Mouse (Mus musculus): ENCODE measurements around the gene Unc93b1. TPM values are rescaled to one million over a fixed set of nuclear protein-coding genes. Genes with fewer than 3 reads are reported as not detected.

Unc93b1 gene
- polyA plus RNA-seq, 1 experiment, result 93.7 TPM

DNA sequence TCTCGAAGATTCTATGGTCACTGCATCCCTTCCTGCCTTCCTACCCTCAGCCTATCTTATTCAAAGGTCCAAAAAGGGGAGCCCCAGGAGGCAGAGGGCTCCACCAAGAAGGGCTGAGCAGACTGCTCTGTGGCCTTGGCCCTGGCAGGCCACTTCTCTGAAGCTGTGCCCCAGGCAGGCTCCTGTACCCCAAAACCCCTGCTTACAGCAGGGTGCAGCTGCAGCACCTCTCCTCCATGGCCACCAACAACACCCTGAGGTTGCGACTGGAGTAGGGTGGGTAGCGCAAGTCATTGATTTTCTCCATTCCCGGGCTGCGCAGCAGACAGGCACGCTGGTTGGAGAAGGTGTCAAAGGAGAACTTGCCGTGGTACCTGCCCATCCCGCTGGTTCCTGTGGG lies 21.3 kb upstream of the Unc93b1 start:
- DNase-seq (ENCODE audit: low read depth), result no peak

DNA sequence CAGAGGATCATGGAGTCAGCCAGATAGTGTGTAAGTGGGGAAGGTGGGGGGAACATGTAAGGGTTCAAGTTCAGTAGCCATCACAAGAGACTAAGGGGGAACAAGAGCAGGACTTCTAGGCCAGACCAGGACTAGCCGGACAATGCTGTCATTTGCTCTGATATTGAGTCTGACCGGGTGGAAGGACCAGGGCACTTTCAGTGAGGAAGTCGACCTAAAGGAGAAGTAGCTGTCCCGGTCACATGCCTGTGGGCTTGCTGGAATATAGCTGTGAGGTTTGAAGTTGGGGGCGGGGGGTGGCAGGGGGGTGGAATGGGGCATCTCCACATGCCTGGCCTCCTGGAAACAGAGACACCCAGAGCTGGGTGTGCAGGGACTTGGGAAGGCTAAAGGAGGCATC lies 20.5 kb upstream of the Unc93b1 start:
- no peak for DNase-seq (ENCODE audit: low read depth)

DNA sequence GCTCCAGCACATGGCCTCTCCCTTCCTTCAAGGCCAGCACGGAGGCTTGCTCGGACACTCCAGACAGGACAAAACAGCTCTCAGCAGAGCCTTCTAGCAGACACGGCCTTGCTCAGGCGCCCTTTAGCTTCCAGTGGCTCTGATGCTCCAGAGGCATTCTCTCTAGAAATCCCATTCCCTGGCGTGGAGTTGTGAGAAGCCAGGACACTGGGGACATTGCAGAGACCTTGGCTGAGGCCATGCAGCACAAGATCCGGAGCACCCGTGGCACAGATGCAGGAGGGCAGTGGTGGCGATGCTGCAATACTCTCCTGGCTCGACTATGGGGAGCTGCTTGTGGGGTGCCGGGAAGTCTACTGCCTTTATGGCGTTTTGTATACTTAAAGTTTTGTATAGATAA lies 18.3 kb upstream of the Unc93b1 start:
- no peak for DNase-seq (ENCODE audit: low read depth)

DNA sequence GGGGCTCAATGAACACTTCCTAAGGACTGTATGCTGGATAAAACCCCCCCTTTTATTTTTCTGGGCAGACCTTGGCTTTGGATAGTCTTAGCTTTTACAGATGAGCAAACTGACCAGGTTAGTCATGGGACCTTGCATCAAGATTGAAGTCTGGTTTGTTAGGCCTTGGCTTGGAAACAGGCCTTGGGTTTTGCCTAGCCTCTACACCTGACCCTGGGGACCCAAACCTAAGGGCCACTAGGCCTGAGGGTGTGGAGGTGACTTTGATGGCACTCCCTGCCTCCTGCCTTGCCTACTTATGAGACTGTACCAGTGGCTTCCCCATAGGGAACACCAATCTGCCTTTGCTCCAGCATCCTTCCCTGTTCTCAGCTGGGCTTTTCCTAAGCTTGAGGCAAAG lies 15.1 kb upstream of the Unc93b1 start:
- DNase-seq (ENCODE audit: low read depth), result no peak

DNA sequence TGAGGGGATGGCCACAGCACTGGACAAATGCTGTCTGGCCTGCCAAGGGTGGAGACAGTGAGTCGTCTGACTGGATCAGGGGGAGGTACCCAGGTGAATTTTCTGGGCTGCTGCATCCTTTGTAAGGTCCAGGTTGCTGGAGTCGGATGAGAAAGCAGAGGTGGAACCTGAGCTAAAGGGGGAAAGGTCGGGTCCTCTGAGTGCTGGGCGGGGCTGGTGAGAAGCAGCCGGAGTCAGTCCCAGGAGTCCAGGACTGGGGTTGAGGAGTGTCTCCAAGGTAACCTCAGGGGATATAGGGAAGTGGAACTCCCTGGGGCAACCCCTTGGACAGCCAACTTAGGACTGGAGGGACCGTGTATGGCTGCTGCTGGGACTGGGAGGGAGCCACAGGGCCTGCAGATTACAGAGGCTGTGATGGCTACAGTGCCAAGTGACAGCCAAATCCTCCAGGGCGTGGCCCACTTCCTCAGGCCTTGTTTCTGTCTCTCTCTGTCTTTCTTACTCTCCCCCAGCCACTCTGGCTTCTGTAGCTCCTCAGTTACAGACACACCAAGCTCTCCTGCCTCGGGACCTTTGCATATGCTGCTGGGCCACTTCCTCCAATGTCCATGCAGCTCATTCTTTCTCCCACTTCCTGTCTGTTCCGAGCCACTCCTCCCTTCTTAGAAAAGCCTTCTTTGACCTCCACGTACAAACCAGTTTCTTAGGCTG lies 12.2 kb upstream of the Unc93b1 start:
- no peak for DNase-seq (ENCODE audit: low read depth)

DNA sequence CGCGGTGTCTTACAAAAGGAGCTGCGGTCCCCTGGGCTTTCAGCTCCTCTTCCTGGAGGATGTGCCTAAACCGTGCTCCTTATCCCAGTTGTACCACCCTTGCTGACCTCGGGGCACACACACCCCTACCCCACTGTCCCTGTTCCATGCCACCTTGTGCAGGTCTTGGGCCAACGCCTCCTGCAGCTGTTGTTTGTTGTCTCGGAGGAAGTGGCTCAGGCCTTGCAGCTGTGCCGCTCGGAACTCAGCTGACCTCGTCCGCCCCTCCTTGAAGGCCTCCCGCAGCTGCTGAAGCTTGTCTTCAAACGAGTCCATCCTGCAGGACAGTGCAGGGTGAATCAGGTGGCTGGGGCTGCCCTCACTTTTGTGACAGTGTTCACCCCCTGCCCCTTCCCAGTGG lies 11.4 kb upstream of the Unc93b1 start:
- DNase-seq (ENCODE audit: low read depth), result no peak

DNA sequence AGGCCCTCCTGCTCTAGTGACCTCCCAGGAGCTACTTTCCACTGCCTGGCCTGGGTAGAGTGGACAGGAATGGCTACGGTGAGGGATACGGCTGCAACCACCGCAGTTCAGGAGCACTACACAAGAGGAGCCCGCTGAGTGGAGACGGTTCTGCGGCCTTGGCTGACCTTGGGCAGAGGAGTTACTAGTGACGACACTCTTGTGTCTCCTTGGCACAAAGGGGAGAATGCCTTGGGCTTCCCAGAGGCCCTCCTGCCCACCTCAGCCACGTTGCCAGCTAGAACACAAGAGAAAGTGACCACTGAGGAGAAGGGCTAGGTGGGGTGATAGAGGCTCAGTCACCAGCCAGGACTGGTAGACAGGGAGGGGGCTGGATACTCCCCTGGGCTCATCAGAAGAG lies 10.8 kb upstream of the Unc93b1 start:
- DNase-seq (ENCODE audit: low read depth), result no peak

DNA sequence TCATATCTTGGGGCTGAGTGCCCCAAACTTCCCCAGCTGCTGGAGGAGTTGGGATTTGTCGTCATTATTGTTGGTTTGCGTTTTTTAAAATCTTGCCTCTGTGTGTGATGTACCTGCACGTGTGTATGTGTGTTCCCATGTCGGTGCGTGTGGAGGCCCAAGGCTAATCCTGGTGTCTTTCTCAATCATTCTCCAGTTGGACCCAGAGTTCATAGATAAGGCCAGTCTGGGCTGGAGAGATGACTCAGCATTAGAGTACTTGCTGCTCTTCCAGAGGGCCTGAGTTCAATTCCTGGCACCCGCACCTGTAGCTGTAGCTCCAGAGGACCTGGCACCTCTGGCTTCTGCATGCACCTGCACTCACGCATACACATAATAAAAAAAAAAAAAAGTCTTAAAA lies 10.1 kb upstream of the Unc93b1 start:
- DNase-seq (ENCODE audit: low read depth), result no peak

DNA sequence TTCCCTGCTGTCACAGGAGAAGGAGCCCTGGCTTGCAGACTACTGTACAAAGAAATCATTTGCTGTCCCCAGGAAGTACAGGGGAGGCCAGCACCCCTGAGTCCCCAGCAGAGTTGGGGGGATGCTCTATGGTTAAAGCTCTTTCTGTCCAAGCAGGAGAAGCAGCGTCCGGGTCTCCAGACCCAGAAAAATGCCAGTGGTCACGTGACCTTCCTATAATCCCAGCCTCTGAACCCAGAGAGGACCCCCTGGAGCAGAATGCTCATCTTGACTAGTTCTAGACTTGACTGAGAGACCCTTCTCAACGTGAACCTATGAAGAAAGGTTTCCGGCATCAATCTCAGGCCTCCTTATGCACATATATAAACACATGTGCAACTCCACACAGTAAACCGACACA lies 9.1 kb upstream of the Unc93b1 start:
- no peak for DNase-seq (ENCODE audit: low read depth)

DNA sequence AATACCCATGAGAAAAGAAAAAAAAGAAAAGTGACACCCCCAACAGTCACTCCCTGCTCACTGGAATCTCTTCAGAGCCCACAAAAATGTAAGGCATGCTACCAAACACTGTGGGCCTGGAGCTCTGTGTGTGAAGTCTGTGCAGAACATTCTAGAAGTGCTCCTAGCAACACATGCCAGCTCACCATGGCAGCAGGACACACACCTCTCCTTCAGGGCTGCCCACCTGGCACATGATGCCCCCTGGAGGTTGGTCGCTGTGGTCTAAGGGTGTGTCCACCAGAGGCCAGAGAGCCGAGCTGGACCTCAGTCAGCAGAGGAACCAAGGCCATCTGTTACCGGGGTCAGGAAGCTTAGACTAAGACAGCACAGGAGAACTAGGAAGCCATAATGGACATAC lies 8.7 kb upstream of the Unc93b1 start:
- DNase-seq (ENCODE audit: low read depth), result no peak

DNA sequence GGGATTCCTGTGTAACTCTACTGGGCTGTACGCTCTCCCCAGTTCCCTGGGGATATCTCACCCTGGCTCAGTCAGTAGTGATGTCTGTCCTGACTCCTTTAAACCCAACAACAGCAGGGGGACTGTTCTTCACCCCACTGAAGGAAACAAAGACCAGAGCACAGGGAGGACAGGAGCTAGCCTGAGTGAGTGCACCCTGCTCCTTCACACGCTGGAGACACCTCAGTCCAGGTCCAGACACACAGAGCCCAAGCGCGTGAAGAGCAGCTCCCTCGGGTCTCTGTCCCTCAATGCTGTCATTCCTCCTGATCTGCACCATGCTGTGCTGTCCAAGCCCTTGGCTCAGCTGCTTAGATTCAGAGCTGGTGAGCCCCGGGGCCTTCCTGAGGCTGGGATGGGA lies 8.3 kb upstream of the Unc93b1 start:
- DNase-seq (ENCODE audit: low read depth), result no peak

DNA sequence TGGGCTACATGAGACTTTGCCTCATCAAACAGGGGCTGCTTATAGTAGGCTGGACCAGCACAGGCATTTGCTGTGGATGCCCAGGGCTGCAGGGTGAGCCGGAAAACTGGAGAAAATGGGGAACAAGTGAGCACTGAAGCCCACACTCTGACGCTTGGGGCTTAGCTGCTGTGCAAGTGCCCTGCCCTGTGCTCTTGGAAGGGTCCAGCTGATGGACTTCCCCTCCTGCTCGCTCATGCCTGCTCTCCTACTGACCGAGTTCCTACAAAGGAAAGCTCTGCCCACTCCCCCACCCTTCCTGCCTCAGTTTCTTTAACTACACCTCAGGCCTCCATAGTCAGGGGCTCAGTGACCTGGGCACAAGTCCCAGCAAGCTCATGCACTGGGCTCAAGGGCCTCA lies 7.0 kb upstream of the Unc93b1 start:
- no peak for DNase-seq (ENCODE audit: low read depth)

DNA sequence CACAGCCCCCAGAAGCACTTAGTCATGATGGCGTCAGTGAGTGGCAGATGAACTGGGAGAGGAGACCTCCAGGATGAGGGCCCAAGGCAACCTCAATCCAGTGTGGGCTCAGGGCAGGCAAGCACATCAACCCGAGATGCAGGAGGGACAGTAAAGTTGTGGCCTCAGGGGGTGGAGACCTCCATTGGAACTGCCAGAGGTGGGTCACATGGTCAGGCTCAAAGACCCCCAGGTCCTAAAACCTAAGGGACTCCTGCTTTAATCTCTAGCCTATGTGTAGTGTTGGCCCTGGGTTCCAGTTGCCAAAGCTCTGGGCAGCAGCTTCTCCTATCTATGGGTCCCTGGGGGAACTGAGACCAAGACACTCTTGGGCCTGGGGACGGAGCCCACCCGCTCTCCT lies 6.2 kb upstream of the Unc93b1 start:
- DNase-seq (ENCODE audit: low read depth), result no peak

DNA sequence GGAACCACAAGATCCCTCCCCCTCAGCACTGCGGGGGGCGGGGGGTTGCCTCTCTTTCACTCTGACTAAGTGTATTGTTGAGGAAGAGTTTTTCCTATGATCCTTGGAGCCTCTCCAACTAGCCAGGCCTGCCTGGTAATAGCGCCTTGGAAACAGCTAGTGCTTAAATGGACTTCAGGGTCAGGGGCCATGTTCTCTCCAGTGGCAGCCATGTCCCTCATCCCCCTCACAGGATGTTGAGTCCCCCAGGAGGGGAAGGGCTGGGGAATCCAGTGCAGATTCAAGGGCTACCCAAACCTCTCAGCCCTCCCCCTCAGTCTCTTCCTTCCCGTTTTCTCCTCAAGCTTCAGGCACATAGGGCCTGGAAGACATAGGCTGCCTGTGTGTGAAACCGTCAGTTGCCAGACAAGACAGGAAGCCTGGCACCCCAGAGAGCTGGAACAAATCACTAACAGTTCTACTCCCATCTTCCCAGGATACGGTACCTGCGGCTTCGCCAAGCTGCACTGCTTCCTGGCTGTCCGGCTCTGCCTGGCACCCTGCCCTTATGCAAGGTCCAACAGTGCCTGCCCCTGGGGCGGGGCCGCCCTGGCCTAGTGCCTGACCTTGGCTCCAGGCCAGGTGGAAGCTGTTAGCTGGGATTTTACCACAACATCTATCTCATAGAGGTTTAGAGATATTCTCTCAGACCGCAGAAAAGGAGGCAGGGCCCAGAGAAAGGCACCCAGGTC lies 5.6 kb upstream of the Unc93b1 start, which contains the start of gene Aldh3b1:
Gene Aldh3b1, minus strand, starts transcription at position 598 of the 731 bp plus-strand sequence.
- no peak for DNase-seq (ENCODE audit: low read depth)

DNA sequence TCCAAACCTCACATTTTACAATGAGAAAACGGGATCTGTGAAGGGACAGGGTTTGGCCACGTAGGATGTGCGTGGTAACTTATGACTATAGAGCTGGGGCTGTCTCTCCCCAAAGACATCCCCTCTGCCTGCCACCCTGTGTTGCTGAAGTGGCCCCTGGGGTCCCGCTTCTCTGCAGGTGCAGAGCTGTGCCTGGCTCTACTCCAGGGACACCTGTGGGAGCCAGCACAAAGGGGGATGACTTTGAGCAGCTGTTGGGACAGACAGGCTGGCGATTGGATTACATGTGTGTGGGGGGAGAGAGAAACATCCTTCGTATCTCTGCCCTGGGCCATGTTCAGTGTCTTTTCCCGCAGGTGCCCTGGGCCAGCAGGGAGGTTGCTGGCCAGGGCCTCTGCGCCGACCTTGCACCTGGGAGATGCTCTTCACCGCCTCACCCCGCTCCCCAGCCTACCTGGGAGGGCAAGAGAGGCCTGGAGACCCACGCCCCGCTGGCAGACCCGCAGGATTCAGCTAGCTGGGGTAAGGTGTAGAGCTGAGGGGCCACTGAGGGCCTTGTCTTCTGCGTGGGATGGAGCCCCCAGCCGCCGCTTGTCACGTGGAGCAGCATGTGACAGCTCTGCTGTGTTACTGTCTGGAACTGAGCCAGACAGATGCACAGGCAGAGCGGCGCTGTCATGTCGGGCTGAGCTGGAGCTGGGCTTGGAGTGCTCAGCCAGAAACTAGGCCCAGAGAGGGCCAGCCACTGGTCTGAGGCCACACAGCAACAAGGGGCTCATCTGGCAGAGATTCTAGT lies 4.5 kb upstream of the Unc93b1 start:
- no peak for DNase-seq (ENCODE audit: low read depth)

DNA sequence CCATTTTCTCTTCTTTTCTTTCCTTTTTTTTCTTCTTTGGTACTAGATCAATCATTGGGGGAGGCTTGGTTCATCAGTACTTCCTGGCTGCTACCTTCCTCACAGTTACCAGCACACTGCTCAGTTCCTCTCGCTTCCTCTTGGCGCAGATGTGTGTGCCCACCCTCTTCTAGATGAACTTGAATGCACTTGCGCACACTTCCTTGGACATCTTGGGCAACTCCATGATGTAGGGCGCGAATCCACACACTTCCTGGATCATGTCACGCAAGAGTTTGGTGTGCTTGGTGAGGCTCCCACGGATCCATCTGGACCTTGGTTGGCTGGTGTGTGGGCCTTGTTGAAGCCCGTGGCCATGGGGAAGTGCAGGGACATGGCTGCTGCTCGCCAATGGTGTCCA lies 3.3 kb upstream of the Unc93b1 start:
- no peak for DNase-seq (ENCODE audit: low read depth)

DNA sequence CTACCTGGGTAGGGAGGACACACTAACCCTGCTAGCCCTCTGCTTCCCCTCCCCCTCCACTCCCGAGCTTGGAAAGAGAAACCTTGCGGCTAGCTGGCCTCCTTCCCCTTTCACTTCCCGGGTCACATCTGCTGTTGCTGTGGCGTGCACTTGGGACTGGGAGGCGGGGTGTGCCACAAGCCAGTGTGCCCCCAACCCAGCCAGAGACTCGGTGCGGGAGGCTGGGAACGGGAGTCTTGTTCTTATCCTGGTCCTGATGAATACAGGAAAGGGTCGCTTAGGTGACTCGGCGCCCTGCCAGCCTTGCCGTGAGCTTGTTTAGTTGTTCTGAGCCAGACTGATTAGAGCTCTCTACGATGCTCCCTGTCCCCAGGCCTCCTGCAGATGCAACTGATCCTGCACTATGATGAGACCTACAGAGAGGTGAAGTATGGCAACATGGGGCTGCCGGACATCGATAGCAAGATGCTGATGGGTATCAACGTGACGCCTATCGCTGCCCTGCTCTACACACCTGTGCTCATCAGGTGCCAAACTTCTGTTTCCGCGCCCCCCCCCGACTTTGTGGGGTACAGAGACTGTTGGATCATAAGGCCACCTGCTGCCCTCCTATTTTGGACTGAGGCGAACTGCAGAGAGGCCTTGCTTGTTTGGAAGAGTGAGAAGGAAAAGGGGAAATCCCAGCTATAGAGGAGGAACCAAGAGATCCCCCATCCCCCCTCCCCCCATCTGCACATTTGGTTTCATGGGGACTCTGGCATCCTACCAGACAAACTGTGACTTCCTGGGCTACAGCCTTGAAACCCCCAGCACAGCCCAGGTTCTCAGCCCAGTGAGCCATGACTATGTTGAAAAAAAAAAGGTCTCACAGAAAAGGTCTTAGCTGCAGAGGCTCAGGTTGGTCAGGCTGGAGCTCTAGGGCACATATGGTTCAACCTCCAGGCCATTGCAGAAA lies 1.2 kb downstream of the Unc93b1 start:
- no peak for DNase-seq (ENCODE audit: low read depth)

DNA sequence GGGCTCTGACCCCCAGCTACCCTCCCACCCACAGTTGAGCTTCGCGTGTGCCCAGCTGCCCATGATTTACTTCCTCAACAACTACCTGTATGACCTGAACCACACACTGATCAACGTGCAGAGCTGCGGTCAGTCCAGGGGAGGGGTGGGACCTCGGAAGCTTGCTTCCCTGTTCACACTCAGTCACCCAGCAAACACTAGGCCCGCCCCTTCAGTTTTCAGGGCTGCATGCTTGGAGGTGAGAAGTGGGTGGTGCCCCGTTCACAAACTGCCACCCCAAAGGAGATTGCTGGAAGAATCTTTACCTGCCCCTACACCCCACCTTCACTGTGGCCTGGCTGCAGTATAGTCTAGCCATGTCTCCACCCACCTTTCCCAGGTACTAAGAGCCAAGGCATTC lies 7.3 kb downstream of the Unc93b1 start:
- no peak for DNase-seq (ENCODE audit: low read depth)

DNA sequence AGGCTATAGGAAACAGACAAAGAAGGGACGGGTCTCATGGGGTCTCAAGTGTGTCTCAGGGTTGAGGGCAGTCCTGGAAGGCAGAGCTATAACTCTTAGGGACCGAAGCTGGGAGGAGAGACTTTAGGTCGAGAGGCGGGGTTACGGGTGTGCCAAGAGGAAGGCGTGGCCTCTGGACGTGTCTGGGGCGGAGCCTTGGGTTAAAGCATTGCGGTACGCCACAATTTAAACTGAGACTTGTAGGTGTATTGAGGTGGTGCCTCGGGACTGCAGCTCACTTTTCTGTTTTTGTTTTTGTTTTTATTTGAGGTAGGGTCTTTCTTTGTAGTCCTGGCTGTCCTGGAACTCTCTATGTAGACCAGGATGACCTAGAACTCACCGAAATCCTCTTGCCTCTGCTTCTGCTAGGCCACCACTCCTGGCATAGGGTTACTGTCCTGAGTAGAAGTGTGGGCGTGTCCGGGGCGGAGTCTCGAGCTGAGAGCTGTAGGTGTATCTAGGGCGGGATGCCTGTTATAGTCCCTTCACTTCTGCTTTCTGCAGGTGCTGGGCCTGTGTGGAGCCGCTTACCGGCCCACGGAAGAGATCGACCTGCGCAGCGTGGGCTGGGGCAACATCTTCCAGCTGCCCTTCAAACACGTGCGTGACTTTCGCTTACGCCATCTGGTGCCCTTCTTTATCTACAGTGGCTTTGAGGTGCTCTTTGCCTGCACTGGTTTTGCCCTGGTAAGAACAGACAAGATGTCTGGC lies 8.2 kb downstream of the Unc93b1 start:
- no peak for DNase-seq (ENCODE audit: low read depth)

DNA sequence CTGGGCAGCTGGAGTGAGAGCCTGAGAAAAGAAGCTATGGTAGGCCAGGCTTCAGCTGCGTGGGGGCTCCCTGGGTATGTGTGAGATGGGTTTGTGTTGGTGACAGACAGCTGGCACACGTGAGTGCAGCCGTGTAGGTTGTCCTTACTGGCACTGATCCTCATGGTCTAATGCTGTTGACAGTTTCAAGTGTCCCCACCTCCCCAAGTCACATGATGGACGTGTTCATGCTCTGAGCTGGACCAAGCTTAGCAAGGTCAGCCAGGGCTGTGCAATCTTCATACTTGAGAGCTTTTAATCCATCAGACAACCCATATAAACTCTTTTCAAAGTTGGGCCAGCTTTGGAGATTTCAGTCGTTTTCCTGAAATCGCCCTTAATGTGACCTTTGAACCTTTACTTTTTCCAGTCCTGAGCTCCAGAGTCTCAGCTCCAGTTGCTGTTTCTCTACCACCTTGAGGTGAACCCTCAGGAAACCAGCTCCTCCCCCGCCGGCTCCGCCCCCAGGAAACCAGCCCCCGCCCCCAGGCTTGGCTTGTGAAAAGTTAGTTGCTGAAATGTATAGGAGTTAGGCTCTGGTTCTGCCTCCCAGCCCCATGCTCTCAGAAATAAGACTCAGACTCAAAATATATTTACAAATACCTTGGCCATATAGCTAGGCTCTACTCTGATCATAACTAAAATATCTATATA lies 11.0 kb downstream of the Unc93b1 start:
- no peak for DNase-seq (ENCODE audit: low read depth)
